Mouse (Mus musculus): ENCODE measurements around the gene Ripply3.

Gene Ripply3

DNA sequence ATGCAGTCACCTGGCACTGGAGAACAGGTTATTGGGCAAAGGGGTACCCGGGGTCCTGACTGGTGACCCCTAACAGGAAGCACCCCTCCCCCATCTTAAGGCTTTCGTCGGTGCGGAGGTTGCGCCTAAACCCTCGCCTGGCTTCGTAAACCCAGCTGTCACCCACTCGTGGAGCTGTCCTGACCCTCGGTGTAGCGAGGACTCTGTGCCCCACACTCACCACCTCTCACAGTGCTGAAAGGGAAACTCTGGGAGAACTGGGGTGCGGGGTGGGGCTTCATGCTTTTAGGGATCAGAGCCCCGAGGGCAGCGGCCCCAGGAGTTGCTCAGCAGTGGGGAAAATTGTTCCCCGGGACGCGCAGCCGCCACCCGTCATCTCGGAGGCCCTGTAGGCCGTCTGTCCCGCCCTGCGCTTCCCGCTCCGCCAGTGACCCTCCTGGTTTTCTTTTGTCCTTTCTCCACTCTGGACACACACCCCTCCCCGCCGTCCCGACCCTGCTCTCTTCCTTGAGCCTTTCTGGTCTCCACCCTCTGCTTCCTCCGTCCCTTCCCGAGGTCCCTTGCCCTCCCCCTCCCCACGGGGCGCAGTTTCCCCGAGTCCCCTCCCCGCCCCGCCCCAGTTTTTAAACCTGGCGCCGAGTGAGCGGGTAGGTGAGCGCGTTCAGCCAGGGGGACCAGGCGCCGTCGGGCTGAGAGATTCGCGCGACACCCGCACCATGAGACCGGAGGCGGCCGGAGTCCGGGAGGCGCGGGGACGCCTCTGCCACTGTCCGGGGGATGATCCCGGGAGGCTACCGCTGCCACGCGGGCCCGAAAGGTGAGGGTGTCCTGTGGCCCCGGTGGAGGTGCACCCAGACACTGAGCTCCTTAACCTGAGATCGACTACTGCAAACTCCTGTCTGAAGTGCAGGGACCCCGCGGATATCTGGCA, at the start of gene Ripply3:
Gene Ripply3, plus strand, starts transcription at position 640 of the 931 bp plus-strand sequence.
- DNase-seq (ENCODE audit: extremely low spot score, low read depth, low spot score), result no peak

- DNase-seq (ENCODE audit: extremely low spot score, low read depth, low spot score), result no peak
Measured at GRCm38 (mm10) chr16:94283972-94284371, 44.2 kb upstream of the Ripply3 start.

DNA sequence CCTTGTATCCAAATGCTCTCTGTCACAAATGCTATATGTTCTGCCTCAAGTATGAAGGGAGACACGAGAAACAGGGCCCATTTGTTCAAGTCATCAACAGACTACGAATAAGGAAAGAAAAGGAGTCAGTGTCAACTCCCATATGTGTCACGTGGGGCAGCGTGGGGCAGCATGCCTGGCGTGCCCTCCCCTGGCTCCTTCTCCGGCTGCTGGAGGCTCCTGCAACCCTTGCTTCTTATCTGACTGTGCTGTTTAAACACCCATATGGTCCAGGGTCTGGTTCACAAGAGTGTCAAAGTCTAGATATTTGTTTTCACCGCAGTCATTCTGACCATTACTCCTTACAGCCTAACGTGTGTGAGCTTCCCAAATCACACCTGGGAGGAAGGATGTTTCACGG, 40.4 kb upstream of the Ripply3 start:
- DNase-seq (ENCODE audit: extremely low spot score, low read depth, low spot score), result no peak

GRCm38 (mm10) chr16:94289138-94290072, 38.8 kb upstream of the Ripply3 start:
- no peak for DNase-seq (ENCODE audit: extremely low spot score, low read depth, low spot score)

DNA sequence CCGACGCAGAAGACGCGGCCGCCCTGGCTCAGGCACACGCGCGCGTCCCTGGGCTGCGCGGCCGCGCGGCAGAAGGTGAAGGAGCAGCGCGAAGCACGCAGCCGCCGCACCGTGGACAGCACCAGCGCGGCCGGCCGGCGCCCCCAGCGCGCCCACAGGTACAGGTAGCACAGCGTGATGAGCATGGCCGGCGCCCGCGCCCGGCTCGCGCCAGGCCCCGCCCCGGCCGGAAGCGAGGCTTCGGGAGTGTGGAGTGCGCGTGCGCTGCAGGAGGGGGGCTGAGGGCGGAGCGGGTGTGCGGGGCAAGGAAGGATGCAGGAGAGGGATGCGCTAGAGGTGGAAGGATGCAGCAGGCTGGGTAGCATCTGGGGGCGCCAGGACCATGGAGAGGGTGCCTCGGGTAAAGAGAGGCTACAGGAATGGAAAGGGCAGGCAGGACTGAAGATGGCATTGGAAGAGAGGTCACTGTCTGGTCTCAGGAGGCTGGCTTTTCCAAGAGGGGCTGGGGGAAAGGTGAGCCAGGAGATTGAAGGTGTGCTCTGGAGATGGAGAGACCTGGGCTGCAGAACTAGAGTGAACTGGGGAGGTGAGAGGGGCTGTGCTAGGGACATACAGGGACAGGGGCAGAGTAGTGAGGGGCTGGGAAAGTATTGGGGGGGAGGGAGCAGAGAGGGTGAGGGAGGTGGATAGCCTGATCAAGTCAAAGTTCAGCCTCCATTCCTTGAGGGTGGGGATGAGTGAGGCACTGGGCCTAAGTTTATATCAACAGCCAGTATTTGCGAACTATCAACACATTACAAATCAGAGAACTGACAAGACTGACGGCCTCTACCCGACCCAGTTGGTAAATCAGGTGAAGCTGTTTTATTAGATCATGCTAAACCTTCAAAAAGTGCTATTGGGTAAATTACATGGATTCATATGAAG, 37.9 kb upstream of the Ripply3 start:
- DNase-seq (ENCODE audit: extremely low spot score, low read depth, low spot score), result no peak

- DNase-seq (ENCODE audit: extremely low spot score, low read depth, low spot score), result no peak
Measured at GRCm38 (mm10) chr16:94291141-94291540, 37.1 kb upstream of the Ripply3 start.

DNA sequence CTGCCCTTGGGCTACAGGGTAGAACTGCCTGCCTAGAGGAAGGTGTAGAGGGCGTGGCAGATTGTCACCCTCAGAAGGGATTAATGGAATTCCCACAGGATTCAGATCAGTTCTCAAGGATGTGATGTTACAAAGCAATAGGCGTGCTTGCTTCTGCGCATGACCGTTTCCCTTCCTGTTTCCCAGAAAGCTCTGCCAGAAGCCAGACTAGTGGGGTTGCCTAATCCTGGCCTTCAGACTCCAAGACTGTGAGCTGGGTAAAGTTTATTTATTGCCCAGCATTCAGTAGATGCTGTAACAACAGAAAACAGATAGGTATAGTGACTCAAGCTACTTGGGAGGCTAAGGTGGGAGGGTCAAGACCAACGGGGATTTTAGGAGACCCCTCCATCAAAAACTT, 30.1 kb upstream of the Ripply3 start:
- DNase-seq (ENCODE audit: extremely low spot score, low read depth, low spot score), result no peak

- DNase-seq (ENCODE audit: extremely low spot score, low read depth, low spot score), result no peak
Measured at GRCm38 (mm10) chr16:94299210-94299609, 29.0 kb upstream of the Ripply3 start.

GRCm38 (mm10) chr16:94301194-94301593, 27.0 kb upstream of the Ripply3 start:
- no peak for DNase-seq (ENCODE audit: extremely low spot score, low read depth, low spot score)

- no peak for DNase-seq (ENCODE audit: extremely low spot score, low read depth, low spot score)
Measured at GRCm38 (mm10) chr16:94301696-94302095, 26.5 kb upstream of the Ripply3 start.

- no peak for DNase-seq (ENCODE audit: extremely low spot score, low read depth, low spot score)
Measured at GRCm38 (mm10) chr16:94302274-94303202, 25.7 kb upstream of the Ripply3 start.

DNA sequence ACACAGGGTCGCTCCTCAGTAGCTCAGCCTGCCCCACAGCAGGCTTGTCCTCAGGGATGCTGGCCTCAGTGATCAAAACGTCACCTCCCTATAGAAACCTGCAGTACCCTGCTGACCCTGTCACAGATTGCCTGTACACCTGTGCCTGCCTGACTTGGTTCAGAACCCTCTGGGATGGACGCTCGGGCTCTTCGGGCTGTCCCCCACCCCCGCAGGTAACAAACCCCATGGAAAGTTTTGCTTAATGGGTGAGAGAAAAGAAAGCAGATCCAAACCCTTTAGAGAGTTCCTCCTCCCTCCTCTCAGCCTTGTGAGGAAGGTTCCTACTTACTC, 25.1 kb upstream of the Ripply3 start:
- no peak for DNase-seq (ENCODE audit: extremely low spot score, low read depth, low spot score)

DNA sequence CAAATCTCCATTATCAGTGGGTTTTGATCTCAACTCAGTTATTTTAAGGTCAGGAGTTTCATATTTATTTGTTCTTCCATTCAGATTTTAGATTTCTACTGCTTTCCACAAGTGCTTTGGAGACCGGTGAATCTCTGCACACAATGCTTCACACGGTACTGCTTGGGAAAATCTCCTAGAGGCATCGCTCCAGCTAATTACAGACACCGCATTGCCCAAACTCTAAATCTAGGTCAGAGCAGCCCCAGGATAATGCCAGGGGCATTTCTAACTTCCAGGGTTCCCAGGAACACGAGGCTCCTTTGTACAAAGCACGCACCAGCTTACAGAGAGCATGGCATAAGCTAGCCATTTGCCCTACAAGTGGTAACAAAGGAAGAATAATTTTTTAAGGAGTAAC, 20.7 kb upstream of the Ripply3 start:
- no peak for DNase-seq (ENCODE audit: extremely low spot score, low read depth, low spot score)

GRCm38 (mm10) chr16:94307942-94308341, 20.3 kb upstream of the Ripply3 start:
- DNase-seq (ENCODE audit: extremely low spot score, low read depth, low spot score), result no peak

- DNase-seq (ENCODE audit: extremely low spot score, low read depth, low spot score), result no peak
Measured at GRCm38 (mm10) chr16:94309025-94309424, 19.2 kb upstream of the Ripply3 start.

- no peak for DNase-seq (ENCODE audit: extremely low spot score, low read depth, low spot score)
Measured at GRCm38 (mm10) chr16:94311416-94311815, 16.8 kb upstream of the Ripply3 start.

- no peak for DNase-seq (ENCODE audit: extremely low spot score, low read depth, low spot score)
Measured at GRCm38 (mm10) chr16:94311931-94312330, 16.3 kb upstream of the Ripply3 start.

GRCm38 (mm10) chr16:94312663-94313228, 15.5 kb upstream of the Ripply3 start:
- peak; percentile 94 for DNase-seq (ENCODE audit: extremely low spot score, low read depth, low spot score)
